Mouse (Mus musculus): ENCODE data around the gene Mycbpap. TPM values are rescaled to one million over a fixed set of nuclear protein-coding genes. Genes with fewer than 3 reads are reported as not detected.

Mycbpap gene
- total RNA-seq, 1 experiment from 2014 or later, result 5.6 TPM

Other genes with a start within 250 kb of the Mycbpap start
- gene Gm21885, start 239.9 kb downstream of the Mycbpap start, total RNA-seq (2021), result not detected in 2 replicates
- 74.5 and 94.6 TPM in 2 replicates for gene Luc7l3, start 199.8 kb downstream of the Mycbpap start, total RNA-seq (2021)
- 131 and 136 TPM in 2 replicates for gene Ankrd40, start 193.7 kb downstream of the Mycbpap start, total RNA-seq (2021)
- 4.0 and 9.1 TPM in 2 replicates for gene Abcc3, start 128.7 kb downstream of the Mycbpap start, total RNA-seq (2021)
- 0.89 and 1.5 TPM in 2 replicates for gene Cacna1g, start 47.5 kb downstream of the Mycbpap start, total RNA-seq (2021)
- gene Spata20, start 35.6 kb downstream of the Mycbpap start, total RNA-seq (2021), result not detected in 2 replicates
- 12.1 and 13.5 TPM in 2 replicates for gene Epn3, start 21.8 kb downstream of the Mycbpap start, total RNA-seq (2021)
- gene Rsad1, start 27.5 kb upstream of the Mycbpap start, total RNA-seq (2021), result 9.2 and 10.6 TPM in 2 replicates
- gene Chad, start 43.3 kb upstream of the Mycbpap start, total RNA-seq (2021), result 0.30 TPM in 1 of 2 replicates, not detected in the other
- gene Acsf2, start 80.1 kb upstream of the Mycbpap start, total RNA-seq (2021), result 81.0 and 86.9 TPM in 2 replicates
- 111 and 121 TPM in 2 replicates for gene Lrrc59, start 108.0 kb upstream of the Mycbpap start, total RNA-seq (2021)
- 83.5 and 84.1 TPM in 2 replicates for gene Mrpl27, start 132.0 kb upstream of the Mycbpap start, total RNA-seq (2021)
- gene Eme1, start 132.2 kb upstream of the Mycbpap start, total RNA-seq (2021), result 1.9 and 3.3 TPM in 2 replicates
- 20.5 and 22.6 TPM in 2 replicates for gene Xylt2, start 155.8 kb upstream of the Mycbpap start, total RNA-seq (2021)
- not detected in 2 replicates for gene Gm11541, start 182.8 kb upstream of the Mycbpap start, total RNA-seq (2021)
- gene Cdc34b, start 220.0 kb upstream of the Mycbpap start, total RNA-seq (2021), result not detected in 2 replicates